Mouse (Mus musculus): ENCODE measurements around the gene Cmah.

Gene Cmah

DNA sequence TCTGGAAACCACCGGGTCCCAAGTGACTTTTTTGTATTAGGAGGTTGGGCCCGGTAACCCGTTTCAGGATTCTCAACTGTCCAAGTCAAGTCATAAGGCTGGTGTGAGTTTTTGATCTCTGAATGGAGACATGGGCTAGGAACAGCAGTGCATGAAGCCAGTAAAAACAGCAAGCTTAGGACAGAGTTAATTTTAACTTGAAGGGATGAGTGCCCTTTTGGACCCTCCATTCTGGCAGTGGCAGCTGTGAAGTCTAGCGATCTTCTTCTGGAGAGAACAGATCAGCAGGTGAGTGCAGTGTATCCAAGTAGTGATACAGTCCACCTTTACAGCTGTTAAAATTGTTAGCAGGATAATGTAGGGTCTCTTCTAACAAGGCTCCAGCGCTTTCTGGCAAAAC, at the start of gene Cmah:
TSS of gene Cmah (plus strand) at position 204 of the 400 bp plus-strand sequence.
- DNase-seq (ENCODE audit: low spot score in 2 of 2) = no peak

DNA sequence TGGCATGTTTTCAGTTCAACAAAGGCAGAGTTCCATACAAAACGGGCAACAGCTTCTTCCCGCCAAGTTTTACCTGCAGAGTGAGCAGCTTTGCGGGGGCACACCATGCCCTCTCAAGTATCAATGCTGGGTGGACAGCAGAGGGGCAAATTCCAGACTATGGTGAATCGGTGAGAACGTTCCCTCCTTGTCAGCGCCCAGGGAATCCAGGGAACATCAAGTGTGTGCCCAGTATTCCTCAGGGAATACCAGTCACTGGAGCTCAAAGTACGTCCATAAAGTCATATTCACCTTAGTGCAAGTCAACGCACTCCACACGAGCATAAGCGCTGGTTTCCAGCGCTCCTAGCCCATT, 47.8 kb upstream of the Cmah start:
- no peak for DNase-seq (ENCODE audit: low spot score in 2 of 2)

DNA sequence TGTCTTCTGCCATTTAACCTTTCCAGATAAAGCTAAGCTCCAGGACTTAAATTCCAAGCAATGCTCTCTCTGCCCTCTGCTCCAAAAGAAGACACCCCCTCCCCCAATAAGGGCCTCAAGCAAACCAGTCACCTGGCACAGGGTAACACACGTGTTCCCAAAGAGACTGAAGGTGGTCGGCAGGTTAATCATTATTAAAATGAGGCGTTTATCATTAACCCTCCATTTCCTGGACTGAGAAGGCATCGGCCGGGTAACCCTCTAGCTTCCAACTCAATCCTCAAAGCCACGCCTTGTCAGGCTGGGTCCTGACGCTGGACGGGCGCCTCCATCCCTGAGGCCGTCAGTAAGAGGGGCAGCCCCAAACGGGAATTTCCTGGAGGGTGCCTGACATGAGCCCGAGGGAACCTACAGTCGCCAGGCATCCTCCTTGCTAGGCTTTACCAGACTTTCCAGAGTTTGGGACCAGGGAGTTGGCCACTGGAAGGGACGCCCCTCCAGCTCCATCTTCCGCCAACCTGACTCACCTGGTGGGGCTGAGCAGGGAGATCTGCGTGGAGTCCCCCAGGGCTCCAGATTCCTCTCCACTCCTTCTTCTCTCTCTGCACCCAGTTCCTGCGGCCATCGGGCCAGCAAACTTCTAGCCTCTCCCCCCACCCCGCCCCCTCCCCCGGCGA, 47.3 kb upstream of the Cmah start:
- DNase-seq (ENCODE audit: low spot score in 2 of 2) = no peak

DNA sequence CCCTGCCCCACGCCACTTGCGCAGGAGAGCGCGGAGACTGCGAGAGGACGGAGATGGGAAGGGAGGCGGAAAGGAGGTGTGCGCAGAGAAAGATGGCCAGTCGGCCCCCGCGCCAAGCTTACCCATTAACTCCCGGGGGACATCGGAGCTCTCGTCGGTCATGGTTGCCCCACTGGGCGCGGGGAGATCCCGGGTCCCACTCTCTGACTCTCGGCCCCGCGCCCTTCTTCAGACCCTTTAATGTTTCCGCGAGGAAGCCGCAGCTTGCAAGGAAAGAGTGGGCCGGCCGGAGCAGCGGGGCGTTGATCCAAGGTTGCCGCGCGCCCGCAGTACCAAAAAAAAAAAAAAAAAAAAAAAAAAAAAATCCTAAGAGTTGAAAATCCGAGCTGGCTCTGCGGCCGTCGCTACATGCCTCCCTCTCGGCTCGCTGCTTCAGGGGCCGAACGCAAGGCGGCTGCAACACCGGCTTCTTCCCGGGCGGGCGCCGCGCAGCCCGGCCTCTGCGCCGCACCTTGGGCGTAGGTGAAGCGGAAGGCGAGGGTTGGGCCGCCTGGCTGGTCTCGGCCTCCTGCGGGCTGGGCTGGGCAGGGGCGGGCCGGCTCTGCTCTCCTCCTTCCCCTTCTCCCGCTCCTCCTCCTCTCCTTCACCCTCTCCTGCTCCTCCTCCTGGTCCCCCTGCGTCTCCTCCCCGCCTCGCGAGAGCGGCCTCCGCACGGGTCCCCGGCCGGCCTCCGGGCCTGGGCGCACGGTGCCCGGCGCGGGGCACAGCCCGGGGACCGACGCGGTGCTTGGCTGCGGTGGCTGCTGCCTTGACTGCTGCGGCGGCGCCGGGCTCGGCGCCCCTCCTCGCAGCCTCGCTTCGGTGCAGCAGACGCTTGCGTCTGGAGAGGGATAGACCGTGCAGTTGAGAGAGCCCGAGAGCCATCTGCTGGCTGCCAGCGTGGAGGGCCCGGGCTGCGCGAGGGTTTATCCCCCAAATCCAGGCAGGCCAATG, 46.5 kb upstream of the Cmah start, which contains the start of gene Carmil1:
TSS of gene Carmil1 (minus strand) at position 357 of the 993 bp plus-strand sequence.
- DNase-seq (ENCODE audit: low spot score in 2 of 2) = peak; percentile 5 to 51

DNA sequence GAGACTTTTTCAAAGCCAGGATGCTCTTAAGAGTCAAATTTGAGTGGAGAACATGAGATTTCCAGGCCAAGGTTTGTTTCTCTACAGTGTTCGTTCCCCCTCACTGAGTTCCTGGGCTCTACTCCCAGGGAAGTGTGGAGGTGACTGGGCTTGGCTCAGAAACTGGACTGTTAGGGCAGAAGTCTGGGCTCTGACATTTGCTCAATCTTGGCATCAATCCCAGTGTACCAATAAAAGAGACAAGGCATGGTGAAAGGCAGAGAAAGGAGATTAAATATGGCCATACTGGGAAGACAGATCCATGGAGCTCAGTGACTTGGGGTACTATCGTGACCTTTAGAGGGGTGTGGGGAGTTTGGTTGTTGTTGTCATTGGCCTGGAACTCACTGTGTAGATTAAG, 39.8 kb upstream of the Cmah start:
- DNase-seq (ENCODE audit: low spot score in 2 of 2) = no peak

DNA sequence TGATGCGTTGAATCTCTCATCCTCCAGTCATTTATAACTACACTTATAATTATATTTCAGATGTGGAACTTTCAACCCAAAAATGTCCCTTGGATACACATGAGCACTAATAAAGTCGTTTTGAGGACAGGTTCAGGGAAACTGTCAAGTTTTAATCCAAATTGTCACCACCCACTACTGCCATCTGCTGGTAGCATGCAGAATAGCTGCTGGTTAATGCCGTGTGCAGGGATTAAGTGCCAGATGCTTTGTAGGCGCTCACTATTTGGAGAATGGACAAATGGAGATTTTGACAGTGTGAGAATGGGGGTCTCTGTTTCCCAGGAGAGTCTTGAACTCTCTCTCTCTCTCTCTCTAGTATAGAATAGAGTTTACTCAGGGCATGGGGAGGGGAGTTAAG, 30.0 kb upstream of the Cmah start:
- peak; percentile 13 to 34 for DNase-seq (ENCODE audit: low spot score in 2 of 2)

DNA sequence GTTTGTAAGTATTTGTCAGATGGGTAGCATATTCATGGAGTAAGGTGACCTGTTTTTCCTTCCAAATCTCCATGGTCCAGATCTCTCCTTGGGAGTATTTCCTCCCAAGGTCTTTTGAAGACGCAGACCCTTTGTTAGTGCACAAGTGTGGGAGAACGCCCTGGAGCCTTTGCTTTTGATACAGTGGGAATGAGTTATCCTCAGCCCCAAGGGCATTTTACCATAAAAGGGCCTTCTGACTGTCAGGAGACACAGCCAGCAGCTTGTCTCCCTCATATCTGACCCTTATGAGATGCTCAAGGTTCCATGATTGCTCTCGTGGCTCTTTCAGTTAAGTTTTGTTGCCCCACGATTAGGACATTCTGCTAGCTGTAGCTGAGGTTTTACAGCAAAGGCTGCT, 21.7 kb upstream of the Cmah start:
- DNase-seq (ENCODE audit: low spot score in 2 of 2) = no peak

DNA sequence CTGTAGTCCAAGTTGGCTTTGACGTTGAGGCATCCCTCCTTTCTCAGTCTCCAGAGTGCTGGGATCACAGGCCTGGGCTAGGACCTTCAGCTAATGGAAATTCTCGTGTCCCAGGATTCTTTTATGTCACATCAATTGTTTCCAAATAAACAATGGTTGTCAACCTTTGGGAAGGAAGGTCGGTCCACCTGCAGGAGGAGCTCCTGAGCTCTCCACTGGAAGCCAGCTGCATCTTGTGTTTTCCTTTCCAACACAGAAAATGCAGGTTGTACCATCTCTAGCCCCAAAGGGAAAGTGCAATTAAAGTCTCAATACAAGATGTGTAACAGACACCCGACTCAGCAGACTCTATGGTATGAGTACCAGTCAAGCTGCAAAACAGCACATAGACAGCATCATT, 21.0 kb upstream of the Cmah start:
- no peak for DNase-seq (ENCODE audit: low spot score in 2 of 2)

DNA sequence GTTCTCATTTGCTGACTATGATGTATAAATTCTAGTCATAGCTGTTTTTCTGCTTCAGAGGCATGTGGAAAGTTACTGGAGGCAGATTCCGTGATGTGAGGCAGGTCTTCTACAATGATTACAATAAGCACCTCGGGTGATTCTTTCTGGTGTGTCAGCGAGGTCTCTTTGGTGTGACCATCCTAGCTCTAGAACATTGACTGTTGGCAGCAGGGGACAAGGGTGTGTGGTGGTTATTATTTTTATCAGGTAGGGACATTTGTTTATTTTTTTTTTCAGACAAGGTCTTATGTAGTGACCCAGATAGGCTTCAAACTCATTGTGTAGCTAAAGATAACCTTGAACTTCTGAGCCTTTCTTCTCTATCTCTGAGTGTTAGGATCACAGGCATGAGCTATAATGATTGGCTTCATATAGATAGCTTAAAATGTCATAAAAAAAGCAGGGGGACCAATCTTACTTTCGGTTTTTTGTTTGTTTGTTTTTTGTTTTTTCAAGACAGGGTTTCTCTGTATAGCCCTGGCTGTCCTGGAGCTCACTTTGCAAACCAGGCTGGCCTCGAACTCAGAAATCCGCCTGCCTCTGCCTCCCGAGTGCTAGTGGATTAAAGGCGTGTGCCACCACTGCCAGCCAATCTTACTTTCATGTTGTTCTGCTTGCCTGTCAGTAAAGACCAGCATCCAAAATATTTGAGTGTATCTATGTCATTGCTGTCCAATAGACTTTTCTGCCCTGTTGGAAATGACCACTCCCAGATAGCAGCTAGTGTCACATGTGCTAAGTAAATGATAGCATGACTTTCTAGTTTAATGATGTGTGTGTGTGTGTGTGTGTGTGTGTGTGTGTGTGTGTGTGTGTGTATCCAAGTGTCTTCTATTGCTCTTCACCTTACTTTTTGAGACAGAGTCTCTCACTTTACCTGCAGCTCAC, 15.9 kb upstream of the Cmah start:
- DNase-seq (ENCODE audit: low spot score in 2 of 2) = no peak

DNA sequence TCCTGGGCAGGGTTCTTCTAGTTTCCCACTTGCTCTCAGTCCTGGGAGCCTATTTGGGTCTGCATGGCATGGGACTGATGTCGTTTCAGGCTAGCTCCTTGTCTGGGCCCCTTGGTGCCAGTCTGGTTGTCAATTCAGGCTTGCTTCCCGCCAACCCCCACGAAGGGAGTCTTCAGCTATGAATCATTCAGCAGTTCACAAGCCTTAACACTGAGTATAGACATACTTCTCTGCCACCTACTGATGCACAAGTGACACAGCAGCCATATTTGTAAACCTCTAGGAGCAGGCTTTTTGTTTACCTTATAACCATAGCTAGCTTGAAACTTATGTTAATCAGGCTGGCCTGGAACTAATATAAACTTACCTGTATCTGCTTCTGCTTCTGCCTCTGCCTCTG, 10.6 kb upstream of the Cmah start:
- DNase-seq (ENCODE audit: low spot score in 2 of 2) = no peak

DNA sequence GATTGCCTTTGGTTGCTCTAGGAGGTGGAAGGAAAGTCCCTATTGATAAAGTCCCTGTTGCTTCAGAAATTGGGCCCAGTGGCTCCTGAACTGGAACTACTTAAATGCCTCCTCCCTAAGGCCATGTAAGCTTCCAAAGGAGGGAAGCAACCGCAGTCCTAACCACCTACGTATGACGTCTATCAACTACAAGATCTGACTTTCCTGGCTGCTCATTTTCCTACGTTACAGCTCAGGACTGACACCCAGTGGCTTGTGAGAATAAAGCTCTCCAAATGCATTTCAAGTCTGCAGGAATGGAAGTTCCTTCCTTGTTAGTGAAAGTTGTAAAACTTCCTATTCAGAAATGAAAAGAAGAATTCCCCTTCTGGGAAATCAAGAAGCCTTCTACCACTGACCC, 8.6 kb upstream of the Cmah start:
- DNase-seq (ENCODE audit: low spot score in 2 of 2) = no peak

DNA sequence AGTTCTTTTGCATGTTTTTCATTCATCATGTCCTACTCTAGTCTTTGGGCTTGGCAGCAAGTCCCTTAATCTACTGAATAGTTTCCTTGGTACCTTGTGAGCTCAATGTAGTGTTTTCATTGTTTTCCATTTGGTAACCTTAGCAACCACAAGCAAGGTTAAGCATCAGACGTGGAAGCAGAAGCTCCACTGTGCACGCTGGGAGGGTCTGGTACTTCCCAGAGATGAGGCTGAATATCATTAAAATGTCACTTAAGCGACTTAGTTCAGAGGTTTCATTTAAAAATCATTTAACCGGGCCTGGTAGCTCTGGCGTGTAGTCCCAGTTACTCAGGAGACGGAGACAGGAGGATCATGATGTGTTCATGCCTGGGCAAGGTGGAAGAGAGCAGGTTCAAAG, 5.9 kb upstream of the Cmah start:
- DNase-seq (ENCODE audit: low spot score in 2 of 2) = no peak

DNA sequence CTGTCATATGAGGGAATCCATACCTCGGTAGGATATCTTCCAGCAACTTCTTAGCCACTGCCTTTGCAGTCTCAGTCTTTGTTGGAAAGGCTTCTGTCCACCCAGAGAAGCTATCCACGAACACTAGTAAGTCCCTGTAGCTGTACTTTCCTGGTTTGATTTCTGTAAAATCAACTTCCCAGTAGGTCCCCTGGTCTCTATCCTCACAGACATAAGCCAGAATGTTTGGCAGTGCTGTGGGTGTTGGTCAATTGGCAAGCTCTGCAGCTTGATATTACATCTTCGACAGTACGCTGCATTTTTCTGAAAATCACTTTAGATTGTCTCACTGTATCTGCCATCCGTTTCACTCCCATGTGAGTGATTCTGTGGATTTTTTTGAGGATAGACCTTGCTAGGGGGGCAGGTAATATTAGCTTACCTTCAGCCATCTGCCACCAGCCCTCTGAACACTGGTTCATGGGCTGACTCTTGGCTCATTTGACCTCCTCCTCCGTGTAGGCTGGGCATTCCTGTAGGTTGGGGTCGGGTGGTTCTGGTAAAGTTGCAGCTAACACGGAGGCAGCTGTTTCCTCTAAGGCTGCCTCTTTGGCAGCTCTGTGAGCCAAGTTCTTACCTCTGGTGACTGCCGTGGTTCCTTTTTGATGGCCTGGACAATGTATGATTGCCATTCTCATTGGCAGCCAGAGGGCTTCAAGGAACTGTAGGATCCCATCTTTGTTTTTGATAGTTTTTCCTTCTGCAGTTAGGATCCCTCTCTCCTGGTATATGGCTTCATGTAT, 1.0 kb downstream of the Cmah start:
- DNase-seq (ENCODE audit: low spot score in 2 of 2) = no peak

DNA sequence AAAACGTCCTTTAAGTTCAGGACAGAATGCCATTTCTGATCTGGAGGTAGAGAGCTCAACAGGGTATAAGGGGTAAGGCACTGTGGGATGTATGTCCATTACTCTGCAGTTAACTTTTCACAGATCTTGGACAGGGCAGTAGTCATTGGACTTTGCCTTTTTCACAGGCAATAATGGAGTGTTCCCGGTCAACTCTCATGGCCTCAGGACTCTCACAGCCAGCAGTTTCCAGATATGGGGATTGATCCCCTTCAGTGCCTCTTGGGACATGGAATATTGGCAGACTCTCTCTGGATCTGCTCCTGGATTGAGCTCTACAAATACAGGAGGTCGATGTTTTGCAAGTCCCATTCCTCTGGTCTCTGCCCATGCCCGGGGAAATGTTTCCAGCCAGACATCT, 2.9 kb downstream of the Cmah start:
- no peak for DNase-seq (ENCODE audit: low spot score in 2 of 2)

DNA sequence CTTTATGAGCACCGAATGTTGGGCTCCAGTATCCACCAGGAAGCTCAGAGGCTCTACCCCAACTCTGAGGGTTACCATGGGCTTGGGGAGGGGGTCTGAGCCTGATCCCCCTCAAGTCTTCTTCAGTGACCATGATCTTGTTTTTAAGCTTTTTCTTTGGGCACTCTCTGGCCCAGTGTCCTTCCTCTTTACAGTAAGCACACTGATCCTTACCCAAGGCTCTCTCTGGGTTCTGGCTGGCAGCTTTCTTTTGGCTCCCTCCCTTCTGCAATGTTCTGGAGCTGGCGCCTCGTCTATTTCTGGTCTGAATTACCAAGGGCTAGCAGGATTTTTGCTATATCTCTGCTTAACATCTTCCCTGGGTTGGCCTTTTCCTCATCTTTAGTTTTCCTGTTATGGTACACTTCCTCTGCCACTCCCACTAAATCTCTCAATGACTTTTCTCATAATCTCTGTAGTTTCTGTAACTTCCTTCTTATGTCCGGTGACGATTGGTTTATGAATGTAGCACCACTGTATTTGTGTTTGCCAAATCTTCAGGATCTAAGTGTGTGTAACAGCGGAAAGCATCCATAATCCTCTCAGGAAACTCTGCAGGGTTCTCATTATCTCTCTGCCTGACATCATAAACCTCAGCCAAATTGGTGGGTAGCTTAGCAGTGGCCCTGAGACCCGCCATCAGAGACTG, 3.8 kb downstream of the Cmah start:
- no peak for DNase-seq (ENCODE audit: low spot score in 2 of 2)

DNA sequence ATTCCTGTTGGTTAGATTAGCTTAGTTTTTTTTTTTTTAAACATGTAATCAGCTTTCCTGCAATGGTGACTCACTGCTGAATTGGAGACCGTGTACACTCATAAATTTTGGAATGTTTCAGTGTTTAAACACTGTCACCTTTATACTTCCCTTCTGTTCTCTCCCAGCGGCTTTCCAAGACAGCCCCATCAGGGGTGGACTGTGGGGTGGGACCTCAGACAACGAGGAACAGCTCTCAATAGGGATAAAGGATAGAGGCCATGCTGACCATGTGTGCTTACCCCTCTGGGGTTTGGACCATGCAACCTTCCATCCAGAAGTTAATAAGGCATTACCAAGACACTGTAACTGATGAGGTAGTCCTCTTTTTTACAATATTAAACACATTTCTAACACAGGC, 5.3 kb downstream of the Cmah start:
- no peak for DNase-seq (ENCODE audit: low spot score in 2 of 2)

DNA sequence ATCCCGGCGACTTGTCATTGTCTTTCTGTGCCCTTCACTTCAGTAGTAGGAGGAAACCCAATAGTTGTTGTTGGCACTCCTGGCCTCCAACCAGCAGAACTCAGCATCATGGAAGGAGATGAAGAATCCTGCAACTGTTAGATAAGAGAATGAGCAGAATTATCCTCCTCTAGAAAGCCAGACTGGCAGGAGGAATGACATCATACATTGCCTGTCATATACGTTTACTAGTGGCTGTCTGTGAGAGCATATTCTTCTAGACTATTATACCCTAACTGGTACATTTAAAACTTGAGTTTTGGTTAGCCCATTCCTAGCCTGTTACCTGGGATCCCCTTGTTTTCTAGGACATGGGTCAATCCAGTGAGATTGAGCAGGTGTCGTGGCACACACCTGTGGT, 9.6 kb downstream of the Cmah start:
- no peak for DNase-seq (ENCODE audit: low spot score in 2 of 2)

DNA sequence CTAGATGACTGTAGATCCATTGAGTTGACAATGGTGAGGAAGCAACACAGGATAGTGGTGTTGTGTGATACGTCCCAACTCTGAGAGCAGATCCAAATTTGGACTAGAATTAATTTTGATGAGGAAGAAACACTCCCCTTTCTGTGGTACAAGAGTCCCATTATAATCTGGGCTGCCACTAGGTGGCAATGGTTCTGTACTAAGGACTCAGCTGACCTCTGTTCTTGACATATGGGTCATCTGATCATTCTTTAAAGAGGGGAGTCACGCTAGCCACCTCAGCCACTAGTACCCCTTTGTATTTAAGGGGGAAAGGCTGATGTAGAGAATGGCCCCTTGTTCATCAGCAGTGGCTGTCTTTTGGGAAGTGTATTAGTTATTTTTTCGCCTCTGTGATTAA, 10.7 kb downstream of the Cmah start:
- DNase-seq (ENCODE audit: low spot score in 2 of 2) = peak; percentile 40 to 54

DNA sequence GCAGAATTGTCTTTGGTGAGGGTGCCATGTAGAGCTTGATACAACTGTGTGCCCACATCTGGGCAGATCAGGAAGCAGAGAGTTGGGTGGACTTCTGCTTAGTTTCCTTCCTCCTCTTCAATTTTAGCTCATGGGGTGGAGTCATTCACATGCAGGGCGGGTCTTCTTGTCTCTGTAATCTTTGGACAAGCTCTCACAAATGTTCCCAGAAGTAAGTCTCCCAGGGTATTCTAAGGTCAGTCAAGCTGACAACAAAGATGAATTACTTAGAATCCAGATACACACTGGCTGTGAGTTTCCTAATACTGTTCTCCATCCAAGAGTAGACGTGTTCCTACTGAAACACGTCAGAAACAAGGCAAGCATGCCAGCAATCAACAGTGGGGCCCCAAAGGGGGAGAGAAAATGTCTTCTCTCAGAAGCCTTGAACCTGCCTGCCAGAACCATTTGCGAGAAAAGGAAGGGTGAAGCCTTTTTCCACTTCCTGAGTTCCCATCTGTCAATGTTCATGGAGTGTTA, 11.2 kb downstream of the Cmah start:
- peak in 1 of 2 experiments; percentile 28 for DNase-seq (ENCODE audit: low spot score in 2 of 2)

DNA sequence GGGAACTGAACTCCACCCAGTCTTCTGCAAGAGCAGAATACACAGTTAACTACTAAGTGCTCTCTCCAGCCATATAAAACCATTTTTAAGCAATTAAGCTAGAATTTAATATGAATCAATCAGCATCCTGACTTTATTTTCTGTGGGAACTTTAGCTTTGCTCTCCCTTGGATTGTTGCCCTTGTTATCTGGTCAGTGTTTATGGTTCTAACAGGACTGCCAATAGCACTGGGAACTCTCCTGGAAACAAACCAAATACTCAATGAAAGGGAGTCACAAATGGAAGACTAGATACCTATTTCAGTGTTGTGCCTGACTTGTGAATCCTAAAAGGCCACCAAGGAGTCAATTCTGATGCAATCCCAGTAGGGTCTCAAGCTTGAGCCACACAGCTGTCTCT, 12.7 kb downstream of the Cmah start:
- no peak for DNase-seq (ENCODE audit: low spot score in 2 of 2)

Measured in natural killer cell, adult 2 months (primary cell).